Mouse (Mus musculus) C2C12 (cell line): ENCODE measurements around the gene Synj2. TPM values are rescaled to one million over a fixed set of nuclear protein-coding genes. Genes with fewer than 3 reads are reported as not detected.
A peak's percentile ranks its signal among the peaks of the same experiment; 100 is the strongest.

Source experiments
- H3K27me3 ChIP-seq: one replicate; pipeline ENCODE4 v1.6.1; 2011; ENCODE audit not compliant: control insufficient read depth, insufficient read depth, insufficient read length
- H3K36me3 ChIP-seq: one replicate; pipeline ENCODE4 v1.6.1; 2011; ENCODE audit not compliant: control insufficient read depth, insufficient read depth
- H3K4me3 ChIP-seq: one replicate; pipeline ENCODE4 v1.5.1; 2011; ENCODE audit warnings: mild to moderate bottlenecking, control low read depth; ENCODE audit not compliant: poor library complexity, insufficient read depth, severe bottlenecking
- H3K79me2 ChIP-seq: one replicate; pipeline ENCODE4 v1.6.1; 2011; ENCODE audit not compliant: control insufficient read depth, insufficient read depth
- H3K79me3 ChIP-seq: one replicate; pipeline ENCODE4 v1.6.1; 2011; ENCODE audit warnings: low read depth, control low read depth
- H3ac ChIP-seq: one replicate; pipeline ENCODE3; 2011; ENCODE audit warnings: low read depth; ENCODE audit not compliant: control insufficient read depth, insufficient read length
- CEBPB ChIP-seq: IDR thresholded peaks from one replicate; pipeline ENCODE4 v1.6.1; 2011; ENCODE audit warnings: low read depth, mild to moderate bottlenecking, control low read depth, moderate library complexity
- CTCF ChIP-seq: IDR thresholded peaks from one replicate; pipeline ENCODE4 v1.5.1; 2011; ENCODE audit not compliant: control insufficient read depth, insufficient read depth, insufficient read length
- FOSL1 ChIP-seq: IDR thresholded peaks from one replicate; pipeline ENCODE4 v1.8.0; 2011; ENCODE audit warnings: mild to moderate bottlenecking, low read length; ENCODE audit not compliant: poor library complexity, insufficient read depth, severe bottlenecking
- MAX ChIP-seq: IDR thresholded peaks from one replicate; pipeline ENCODE4 v1.6.1; 2011; ENCODE audit warnings: mild to moderate bottlenecking, control low read depth
- MYOD1 ChIP-seq: IDR thresholded peaks from one replicate; pipeline ENCODE4 v1.6.1; 2011; ENCODE audit warnings: low read depth; ENCODE audit not compliant: control insufficient read depth, insufficient read length
- MYOG ChIP-seq: IDR thresholded peaks from one replicate; pipeline ENCODE4 v1.6.1; 2011; ENCODE audit not compliant: control insufficient read depth, insufficient read length; ENCODE audit errors: extremely low read depth
- USF1 ChIP-seq: IDR thresholded peaks from one replicate; pipeline ENCODE4 v1.6.1; 2011; ENCODE audit warnings: low read depth, mild to moderate bottlenecking, control low read depth, moderate library complexity
- polyA plus RNA-seq: library from polyadenylated mRNA; unstranded; fragments of >200 nt; fragmentation: generic; extraction: Trizol; gene quantifications from one replicate; pipeline ENCODE4 v1.2.1, GENCODE M21; 2012; ENCODE audit warnings: missing spikeins

The Synj2 gene
- polyA plus RNA-seq, 1 experiment = 30.9 TPM

DNA sequence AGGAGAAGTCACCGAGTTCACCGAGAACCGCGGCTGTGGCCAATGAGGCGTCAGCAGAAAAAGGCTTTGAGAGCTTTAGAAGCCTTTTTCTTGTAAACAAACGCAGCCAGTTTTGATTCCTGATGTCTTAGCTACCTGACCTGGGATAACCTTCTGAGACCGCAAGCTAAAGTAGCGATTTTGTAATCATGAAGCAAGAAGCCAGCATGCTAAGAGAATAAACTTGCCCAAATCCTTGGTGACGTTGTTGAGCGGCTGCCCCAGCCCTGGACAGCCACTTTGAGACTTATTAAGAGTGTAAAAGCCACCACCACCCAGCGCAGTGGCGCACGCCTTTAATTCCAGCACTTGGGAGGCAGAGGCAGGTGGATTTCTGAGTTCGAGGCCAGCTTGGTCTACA is 4.8 kb upstream of the Synj2 start:
- Histone ChIP-seq H3ac (no peak overlapping the region), H3K4me3 (no peak overlapping the region), H3K79me2 (peaks cover 2% of the 10 kb centered on the region), H3K36me3 (peaks cover 5% of the 10 kb centered on the region), H3K27me3 (no peaks in the 10 kb centered on the region), H3K79me3 (no peaks in the 10 kb centered on the region)
- TF ChIP-seq CTCF = no peak
- no peak for TF ChIP-seq CEBPB
- no peak for TF ChIP-seq MAX
- TF ChIP-seq FOSL1 = no peak
- no peak for TF ChIP-seq MYOG
- no peak for TF ChIP-seq MYOD1

DNA sequence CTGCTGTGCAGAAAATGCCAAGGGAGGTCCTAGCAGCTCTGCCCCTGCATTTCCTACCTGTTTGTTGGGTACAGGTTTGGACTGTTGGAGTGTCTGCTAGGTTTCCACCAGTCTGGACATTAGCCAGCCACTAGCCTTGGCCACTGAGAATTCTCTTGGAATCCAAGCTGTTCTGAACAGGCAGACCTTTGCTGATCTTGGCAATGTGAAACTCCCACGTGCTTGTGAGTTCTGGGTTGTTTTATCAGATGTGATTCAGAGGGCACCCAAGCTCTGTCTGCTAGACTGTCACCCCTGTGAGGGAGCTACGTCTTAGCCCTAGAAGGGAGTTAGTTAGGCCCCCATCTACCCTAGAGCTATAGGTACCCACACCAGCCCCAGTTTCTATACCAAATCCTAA is 3.6 kb upstream of the Synj2 start:
- Histone ChIP-seq H3ac (no peak overlapping the region), H3K36me3 (no peaks in the 10 kb centered on the region), H3K79me3 (peaks cover 8% of the 10 kb centered on the region), H3K27me3 (no peaks in the 10 kb centered on the region), H3K79me2 (peaks cover 13% of the 10 kb centered on the region), H3K4me3 (no peak overlapping the region)
- no peak for TF ChIP-seq FOSL1
- no peak for TF ChIP-seq USF1
- no peak for TF ChIP-seq MYOG

DNA sequence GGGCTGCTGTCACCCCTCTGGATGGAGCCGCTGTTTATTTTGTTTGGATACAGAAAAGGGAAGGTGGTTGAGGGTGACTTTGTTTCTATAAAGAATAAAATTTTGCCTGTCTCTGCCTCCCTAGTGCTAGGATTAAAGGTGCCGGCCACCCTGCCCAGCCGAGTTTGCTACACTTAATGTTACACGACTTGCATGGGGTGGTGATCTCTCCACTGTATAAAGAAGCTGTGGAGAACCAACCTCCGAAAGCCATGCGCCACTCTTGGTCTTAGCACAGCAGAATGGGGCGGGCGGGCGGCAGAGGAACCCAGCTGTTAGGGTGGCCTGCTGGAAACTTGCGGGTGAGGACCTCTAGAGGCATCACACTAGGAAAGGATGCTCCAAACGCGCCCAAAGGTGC is 1.2 kb upstream of the Synj2 start:
- no peak for TF ChIP-seq MYOD1
- TF ChIP-seq MAX = no peak
- TF ChIP-seq CEBPB = no peak
- no peak for TF ChIP-seq MYOG
- TF ChIP-seq USF1 = no peak
- no peak for TF ChIP-seq CTCF
- TF ChIP-seq FOSL1 = no peak
- no peaks in the 10 kb centered on the region for H3K27me3 ChIP-seq
- peaks cover 27% of the 10 kb centered on the region for H3K79me3 ChIP-seq
- no peak overlapping the region for H3ac ChIP-seq
- H3K36me3 ChIP-seq = no peaks in the 10 kb centered on the region
- H3K4me3 ChIP-seq = no peak overlapping the region
- H3K79me2 ChIP-seq = peaks cover 36% of the 10 kb centered on the region

DNA sequence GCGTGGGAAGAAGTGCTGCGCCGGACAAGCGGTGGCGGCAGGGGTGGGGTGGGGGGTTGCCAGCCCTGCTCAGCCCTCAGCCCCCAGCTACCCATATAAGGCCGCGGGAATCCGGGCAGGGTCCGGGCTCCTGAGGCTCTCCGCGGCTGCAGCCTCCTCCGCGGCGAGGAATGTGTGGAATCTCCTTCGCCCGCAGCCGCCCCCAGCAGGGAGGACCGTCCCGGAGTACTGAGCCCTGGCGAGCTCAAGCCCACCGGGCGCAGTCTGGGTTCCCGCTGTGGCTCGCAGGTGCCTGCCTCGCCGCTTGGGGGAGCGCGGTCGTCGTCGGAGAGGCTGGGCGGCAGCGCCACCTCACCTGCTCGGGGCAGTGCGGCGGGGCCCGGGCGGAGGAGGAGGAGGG is 288 bp upstream of the Synj2 start:
- Histone ChIP-seq H3K79me3 (peaks cover 36% of the 10 kb centered on the region), H3K36me3 (no peaks in the 10 kb centered on the region), H3K27me3 (no peaks in the 10 kb centered on the region)

DNA sequence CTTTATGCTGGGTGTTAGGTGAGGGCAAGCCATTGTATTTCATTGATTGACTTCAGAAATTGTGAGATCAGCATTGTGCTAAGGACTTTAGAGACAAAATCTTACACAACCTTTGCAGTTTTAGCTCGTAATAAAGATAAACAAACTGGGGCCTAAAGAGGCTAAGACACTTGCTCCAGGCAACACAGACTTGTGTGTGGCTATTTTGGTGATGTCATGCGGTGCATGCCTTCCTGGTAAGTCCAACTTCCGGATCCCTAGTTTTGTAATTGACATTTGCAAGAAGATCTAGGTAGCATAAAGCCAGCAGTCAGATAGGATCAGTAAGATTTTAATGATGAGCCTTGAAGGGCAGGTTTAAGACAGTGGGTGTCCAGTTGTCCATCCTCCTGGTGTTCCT is 1.1 kb downstream of the Synj2 start:
- H3K4me3 ChIP-seq = peak overlapping the region; percentile 59
- peak overlapping the region; percentile 90 for H3ac ChIP-seq
- no peak for TF ChIP-seq CEBPB
- TF ChIP-seq MYOG = no peak
- TF ChIP-seq MAX = no peak
- TF ChIP-seq FOSL1 = no peak
- TF ChIP-seq USF1 = no peak
- no peak for TF ChIP-seq MYOD1
- no peak for TF ChIP-seq CTCF
- peaks cover 50% of the 10 kb centered on the region for H3K79me3 ChIP-seq
- peaks cover 59% of the 10 kb centered on the region for H3K79me2 ChIP-seq
- H3K27me3 ChIP-seq = no peaks in the 10 kb centered on the region
- H3K36me3 ChIP-seq = no peaks in the 10 kb centered on the region

More for the DNA sequence above, 288 bp upstream of the Synj2 start:
- H3ac ChIP-seq = peak overlapping the region; percentile 3
- peak overlapping the region; percentile 30 for H3K4me3 ChIP-seq
- H3K79me2 ChIP-seq = peaks cover 46% of the 10 kb centered on the region
- TF ChIP-seq MYOG = no peak
- peak; percentile 99 for TF ChIP-seq CTCF

DNA sequence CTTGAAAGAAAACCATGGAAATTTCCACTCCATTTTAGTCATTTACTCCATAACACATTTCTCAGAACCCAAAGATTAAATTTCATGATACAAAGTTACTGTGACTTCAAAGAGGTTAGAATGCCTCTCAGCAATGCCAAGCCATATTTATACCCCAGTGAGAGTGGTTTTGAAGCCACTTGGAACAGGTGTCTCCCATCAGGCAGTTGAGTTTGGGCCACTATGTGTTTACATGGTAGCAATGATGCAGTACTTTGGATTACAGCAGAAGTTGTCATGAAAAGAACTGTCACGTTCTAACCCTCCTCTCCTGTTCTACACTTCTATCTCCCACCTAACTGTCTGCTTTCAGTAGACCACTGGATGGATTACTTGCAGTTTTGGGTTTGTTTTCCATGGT is 2.0 kb downstream of the Synj2 start:
- H3K27me3 ChIP-seq = no peaks in the 10 kb centered on the region
- H3K36me3 ChIP-seq = no peaks in the 10 kb centered on the region
- H3ac ChIP-seq = no peak overlapping the region
- no peak overlapping the region for H3K4me3 ChIP-seq
- H3K79me2 ChIP-seq = peaks cover 68% of the 10 kb centered on the region
- peaks cover 59% of the 10 kb centered on the region for H3K79me3 ChIP-seq
- TF ChIP-seq FOSL1 = no peak
- no peak for TF ChIP-seq MYOG
- TF ChIP-seq USF1 = no peak
- no peak for TF ChIP-seq MYOD1
- no peak for TF ChIP-seq CTCF
- TF ChIP-seq MAX = no peak
- TF ChIP-seq CEBPB = no peak
